14 mouse cellular contexts compared by ENCODE assay signal in genomic region chr1:36530962-36531361, GRCm38 (mm10). TPM values are rescaled to one million over a fixed set of nuclear protein-coding genes. Genes with fewer than 3 reads are reported as not detected.
"Had no signal": no experiment of that assay in that cellular context is flagged by ENCODE, and none has a peak within 500 bp of the region (broad histone marks: within the 10 kb centered on the region; RNA-seq: fewer than 3 reads in every experiment).

No protein-coding gene starts in this region.

- DNase-seq: liver, embryonic 13.5 days; liver, postnatal 0 days; lung, postnatal 14 days; right cerebral cortex, adult 18-20 months; right cerebral cortex, postnatal 25 days; thymus, postnatal 36 days had no signal

- H3K4me3 ChIP-seq: layer of hippocampus, adult 2 months; limb, embryonic 15.5 days; liver, embryonic 13.5 days; lung, embryonic 15.5 days; midbrain, embryonic 12.5 days had no signal

- H3K9ac ChIP-seq: limb, embryonic 15.5 days; liver, embryonic 13.5 days; liver, postnatal 0 days; lung, embryonic 15.5 days; midbrain, embryonic 12.5 days had no signal

- H3K4me2 ChIP-seq: limb, embryonic 15.5 days; liver, embryonic 13.5 days; lung, embryonic 15.5 days; midbrain, embryonic 12.5 days had no signal

- ATAC-seq: liver, postnatal 0 days; midbrain, embryonic 16.5 days had no signal

- H3K27ac ChIP-seq: layer of hippocampus, adult 2 months; limb, embryonic 15.5 days; liver, embryonic 13.5 days; lung, embryonic 15.5 days; midbrain, embryonic 12.5 days had no signal

- H3K9me3 ChIP-seq: limb, embryonic 15.5 days; liver, embryonic 13.5 days; lung, embryonic 15.5 days; midbrain, embryonic 12.5 days had no signal

- H3K27me3 ChIP-seq: limb, embryonic 15.5 days; liver, embryonic 13.5 days; lung, embryonic 15.5 days; midbrain, embryonic 12.5 days had no signal

RNA-seq across cellular contexts. Expression of gene Gm42417, which starts 8.3 kb away (rescaled TPM):
- total RNA-seq: layer of hippocampus, adult 2 months; left cerebral cortex, postnatal 36 days had no signal
- polyA plus RNA-seq: liver, embryonic 13.5 days; liver, postnatal 0 days; lung, embryonic 15.5 days; midbrain, embryonic 12.5 days; small intestine, adult 2 months; stomach, embryonic 16.5 days had no signal
